Mouse (Mus musculus): ENCODE results near the gene Smarce1. TPM values are rescaled to one million over a fixed set of nuclear protein-coding genes. Genes with fewer than 3 reads are reported as not detected.

Gene Smarce1
- polyA plus RNA-seq, 1 experiment from 2014 or later, result 387 TPM

DNA sequence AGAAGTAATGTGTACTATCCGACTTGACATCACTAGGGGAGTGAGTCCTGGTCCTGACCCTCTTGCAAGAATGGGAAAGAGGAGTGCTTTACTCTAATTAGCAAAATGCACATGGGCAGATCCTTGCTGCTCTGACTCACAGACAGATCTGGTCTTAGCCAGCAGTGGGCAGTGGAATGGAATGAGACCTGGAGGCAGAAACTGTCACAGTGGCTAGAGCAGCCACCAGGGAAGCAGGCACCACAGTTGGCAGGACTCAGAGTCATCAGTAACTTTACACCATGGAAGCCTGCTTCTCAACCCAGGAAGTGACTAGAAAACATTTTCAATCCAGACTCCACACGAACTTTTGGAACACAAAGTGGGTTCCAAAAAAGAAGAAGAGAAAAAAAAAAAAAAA is 9.0 kb downstream of the Smarce1 start:
- Histone ChIP-seq H3K4me1 (no peaks in the 10 kb centered on the region), H3K9me3 (no peaks in the 10 kb centered on the region), H3K27ac (replicated peaks) (no peak overlapping the region), H3K27me3 (replicated peaks; ENCODE audit: low read depth, poor library complexity, severe bottlenecking) (no peaks in the 10 kb centered on the region), H3K4me3 (no peak overlapping the region), H3K36me3 (replicated peaks) (peaks cover 98% of the 10 kb centered on the region)
- no peak for DNase-seq (ENCODE audit: low spot score)
- 69% methylated on average over 2 of the region's 2 CpGs for WGBS

DNA sequence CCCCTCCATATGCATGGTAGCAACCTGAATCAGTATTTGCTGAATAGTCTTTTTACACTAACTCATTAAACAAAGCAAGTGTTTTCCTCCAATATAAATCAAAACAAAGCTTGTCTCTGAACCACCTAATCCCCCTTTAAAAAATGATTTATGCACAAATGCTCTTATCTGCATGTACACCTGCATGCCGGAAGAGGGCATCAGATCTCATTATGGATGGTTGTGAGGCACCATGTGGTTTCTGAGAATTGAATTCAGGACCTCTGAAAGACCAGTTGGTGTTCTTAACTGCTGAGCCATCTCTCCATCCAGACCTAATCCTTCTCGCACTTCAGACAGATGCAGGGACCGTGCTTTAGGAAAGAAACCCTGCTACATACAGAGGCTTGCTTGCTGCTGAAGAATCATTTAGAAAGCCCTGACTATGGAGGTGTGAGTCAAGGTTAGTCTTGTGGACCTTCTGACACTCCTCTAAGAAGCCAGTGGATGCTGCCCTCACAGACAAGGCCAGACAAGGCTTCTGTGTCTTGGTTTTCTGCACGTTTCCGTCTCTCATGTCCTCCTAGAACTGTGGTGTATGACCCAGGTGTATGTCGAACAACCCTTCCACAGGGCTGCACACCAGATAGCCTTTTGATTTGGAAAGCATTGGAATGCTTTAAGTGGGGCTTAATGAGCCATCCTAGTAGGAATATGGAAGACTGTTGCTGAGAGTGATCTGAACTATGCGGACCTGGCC is 13.4 kb downstream of the Smarce1 start:
- Histone ChIP-seq H3K9me3 (no peaks in the 10 kb centered on the region), H3K27ac (replicated peaks) (no peak overlapping the region), H3K4me3 (no peak overlapping the region), H3K36me3 (replicated peaks) (peaks cover 98% of the 10 kb centered on the region), H3K27me3 (replicated peaks; ENCODE audit: low read depth, poor library complexity, severe bottlenecking) (no peaks in the 10 kb centered on the region), H3K4me1 (no peaks in the 10 kb centered on the region)
- WGBS, result 95% methylated on average over 7 of the region's 7 CpGs
- DNase-seq (ENCODE audit: low spot score), result no peak

DNA sequence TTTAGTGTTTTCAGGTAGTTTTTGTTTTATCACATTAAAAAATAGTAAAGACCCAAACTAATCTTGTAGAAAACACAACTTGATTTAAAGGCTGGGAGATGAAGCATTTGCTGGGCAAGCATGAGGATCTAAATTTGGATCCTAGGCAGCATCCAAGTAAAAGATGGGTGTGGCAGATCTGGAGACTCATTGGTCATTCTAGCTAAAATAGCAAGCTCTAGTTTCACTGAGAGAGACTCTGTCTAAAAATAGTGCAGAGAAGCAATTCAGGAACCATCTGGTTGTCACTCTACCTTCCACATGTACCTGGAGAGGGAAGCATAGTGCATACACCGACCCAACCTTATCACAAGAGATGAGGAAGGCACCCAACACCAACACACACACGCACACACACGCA is 14.6 kb downstream of the Smarce1 start:
- no peaks in the 10 kb centered on the region for H3K4me1 ChIP-seq
- no peak overlapping the region for H3K4me3 ChIP-seq
- no peak overlapping the region for H3K27ac ChIP-seq (replicated peaks)
- 95% methylated on average over 3 of the region's 3 CpGs for WGBS
- peaks cover 100% of the 10 kb centered on the region for H3K36me3 ChIP-seq (replicated peaks)
- DNase-seq (ENCODE audit: low spot score), result no peak
- no peaks in the 10 kb centered on the region for H3K9me3 ChIP-seq
- H3K27me3 ChIP-seq (replicated peaks; ENCODE audit: low read depth, poor library complexity, severe bottlenecking), result no peaks in the 10 kb centered on the region

DNA sequence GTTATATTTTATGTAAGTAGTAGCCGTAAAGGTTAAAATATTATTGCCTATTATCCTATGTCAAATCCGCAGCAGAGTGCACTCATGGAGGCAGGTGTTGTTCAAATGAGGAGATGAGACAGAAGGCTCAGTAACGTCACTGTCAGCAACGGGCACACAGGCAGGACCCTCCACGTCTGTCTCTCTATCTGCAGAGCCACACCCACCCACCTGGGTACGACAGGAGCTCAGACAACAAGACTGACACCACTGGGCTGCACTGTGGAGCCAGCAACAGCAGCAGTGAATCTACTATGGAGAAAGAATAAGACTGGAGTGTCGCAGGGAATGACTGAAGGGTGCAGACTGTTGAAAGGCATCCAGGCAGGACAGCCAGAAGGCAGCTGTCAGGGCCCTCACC is 18.1 kb downstream of the Smarce1 start:
- Histone ChIP-seq H3K9me3 (no peaks in the 10 kb centered on the region), H3K36me3 (replicated peaks) (peaks cover 98% of the 10 kb centered on the region), H3K27ac (replicated peaks) (no peak overlapping the region), H3K4me3 (no peak overlapping the region), H3K27me3 (replicated peaks; ENCODE audit: low read depth, poor library complexity, severe bottlenecking) (no peaks in the 10 kb centered on the region), H3K4me1 (no peaks in the 10 kb centered on the region)
- WGBS, result 89% methylated on average over 7 of the region's 7 CpGs
- no peak for DNase-seq (ENCODE audit: low spot score)

DNA sequence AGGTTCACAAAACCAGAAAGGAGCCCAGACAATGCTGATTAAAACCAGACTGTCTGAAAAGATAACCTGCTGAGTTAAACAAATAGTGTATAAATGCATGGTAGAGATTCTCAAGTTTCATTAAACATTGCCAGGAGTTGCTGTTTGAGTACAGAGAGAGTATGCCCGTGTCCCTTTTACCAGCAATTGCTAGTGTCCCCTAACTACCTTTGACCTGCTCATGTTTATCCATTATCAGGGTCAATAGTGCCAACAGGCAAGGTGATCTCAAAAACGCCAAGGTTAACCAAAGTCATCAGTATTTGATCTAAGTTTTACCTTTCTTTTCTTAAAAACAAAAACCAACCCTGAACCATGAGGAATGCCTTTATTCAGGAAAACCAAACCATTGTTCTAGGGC is 18.9 kb downstream of the Smarce1 start:
- DNase-seq (ENCODE audit: low spot score), result no peak
- no peaks in the 10 kb centered on the region for H3K4me1 ChIP-seq
- no peaks in the 10 kb centered on the region for H3K27me3 ChIP-seq (replicated peaks; ENCODE audit: low read depth, poor library complexity, severe bottlenecking)
- H3K9me3 ChIP-seq, result no peaks in the 10 kb centered on the region
- H3K27ac ChIP-seq (replicated peaks), result no peak overlapping the region
- H3K4me3 ChIP-seq, result no peak overlapping the region
- peaks cover 95% of the 10 kb centered on the region for H3K36me3 ChIP-seq (replicated peaks)
- WGBS, result 70% methylated on average over 2 of the region's 2 CpGs

DNA sequence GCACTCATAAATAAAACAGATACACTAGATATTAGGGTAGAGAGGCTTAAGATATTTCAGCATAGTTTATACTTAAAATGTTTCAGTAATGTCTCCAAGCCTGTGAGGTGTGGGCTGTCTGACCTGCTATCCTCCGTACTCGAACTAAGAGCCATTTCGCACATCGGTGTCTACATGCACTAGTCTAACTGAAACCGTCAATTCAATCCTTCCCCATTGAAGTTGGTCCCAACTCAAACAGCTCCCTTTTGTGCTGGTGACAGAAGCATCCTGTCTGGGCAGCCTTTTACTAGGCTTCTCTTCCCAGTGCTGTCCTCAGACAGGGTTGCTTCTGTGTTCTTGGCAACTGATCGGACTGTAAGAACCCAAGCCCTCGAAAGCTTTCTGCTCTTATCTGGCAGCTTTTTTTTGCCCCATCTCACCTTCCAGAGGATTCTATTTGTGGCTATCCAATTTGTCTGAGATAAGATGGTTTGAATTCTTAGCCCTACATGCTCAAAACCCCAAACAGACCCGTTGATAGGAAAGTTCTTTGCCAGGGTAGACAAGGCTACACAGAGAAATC is 22.6 kb downstream of the Smarce1 start:
- 84% methylated on average over 8 of the region's 8 CpGs for WGBS
- DNase-seq (ENCODE audit: low spot score), result no peak

DNA sequence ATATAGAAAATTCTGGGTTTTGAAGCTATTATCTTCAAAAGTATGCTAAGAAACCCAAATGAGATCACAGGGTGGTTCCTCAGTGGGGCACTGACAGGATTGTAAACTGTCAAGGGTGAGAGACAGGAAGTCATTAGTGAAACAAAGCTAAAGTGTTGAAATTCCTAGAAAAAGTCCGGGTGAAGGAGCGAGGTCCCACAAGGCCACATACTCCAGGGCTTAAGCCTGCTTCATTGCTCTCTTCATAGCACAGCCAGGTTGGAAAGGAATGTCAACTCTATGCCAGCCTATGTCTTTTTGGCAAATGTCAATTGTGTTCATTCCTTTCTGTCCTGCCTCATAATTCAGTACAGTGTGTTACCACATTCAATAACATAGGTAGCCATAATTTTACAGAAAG is 23.4 kb downstream of the Smarce1 start:
- no peaks in the 10 kb centered on the region for H3K4me1 ChIP-seq
- no peak overlapping the region for H3K27ac ChIP-seq (replicated peaks)
- 33% methylated on average over 2 of the region's 2 CpGs for WGBS
- no peak overlapping the region for H3K4me3 ChIP-seq
- H3K27me3 ChIP-seq (replicated peaks; ENCODE audit: low read depth, poor library complexity, severe bottlenecking), result no peaks in the 10 kb centered on the region
- H3K9me3 ChIP-seq, result no peaks in the 10 kb centered on the region
- no peak for DNase-seq (ENCODE audit: low spot score)
- peaks cover 50% of the 10 kb centered on the region for H3K36me3 ChIP-seq (replicated peaks)

More for the DNA sequence above, 22.6 kb downstream of the Smarce1 start:
- H3K27ac ChIP-seq (replicated peaks), result no peak overlapping the region
- no peaks in the 10 kb centered on the region for H3K27me3 ChIP-seq (replicated peaks; ENCODE audit: low read depth, poor library complexity, severe bottlenecking)
- no peaks in the 10 kb centered on the region for H3K9me3 ChIP-seq
- H3K4me1 ChIP-seq, result no peaks in the 10 kb centered on the region
- H3K36me3 ChIP-seq (replicated peaks), result peaks cover 57% of the 10 kb centered on the region
- H3K4me3 ChIP-seq, result no peak overlapping the region

DNA sequence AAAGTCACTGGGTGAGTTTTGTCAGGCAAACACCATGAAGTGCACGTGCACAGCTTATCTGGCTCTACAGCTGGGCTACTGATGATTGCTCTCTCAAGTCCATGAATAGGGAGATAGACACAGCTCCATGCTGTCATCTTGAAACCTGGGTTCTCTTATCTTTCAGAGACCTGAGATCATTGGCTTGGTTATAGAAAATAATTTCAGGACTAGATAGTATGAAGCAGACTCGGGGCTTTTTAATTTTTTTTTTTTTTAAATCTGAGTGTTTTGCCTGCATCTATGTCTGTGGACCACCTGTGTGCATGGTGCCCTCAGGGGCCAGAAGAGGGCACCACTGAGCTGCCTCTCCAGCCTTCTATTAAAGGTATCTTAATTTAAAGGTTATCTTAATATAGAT is 23.9 kb downstream of the Smarce1 start:
- H3K9me3 ChIP-seq, result no peaks in the 10 kb centered on the region
- WGBS, result 36% methylated on average over 2 of the region's 2 CpGs
- no peak for DNase-seq (ENCODE audit: low spot score)
- no peaks in the 10 kb centered on the region for H3K27me3 ChIP-seq (replicated peaks; ENCODE audit: low read depth, poor library complexity, severe bottlenecking)
- H3K27ac ChIP-seq (replicated peaks), result no peak overlapping the region
- H3K36me3 ChIP-seq (replicated peaks), result peaks cover 45% of the 10 kb centered on the region
- no peaks in the 10 kb centered on the region for H3K4me1 ChIP-seq
- H3K4me3 ChIP-seq, result no peak overlapping the region

DNA sequence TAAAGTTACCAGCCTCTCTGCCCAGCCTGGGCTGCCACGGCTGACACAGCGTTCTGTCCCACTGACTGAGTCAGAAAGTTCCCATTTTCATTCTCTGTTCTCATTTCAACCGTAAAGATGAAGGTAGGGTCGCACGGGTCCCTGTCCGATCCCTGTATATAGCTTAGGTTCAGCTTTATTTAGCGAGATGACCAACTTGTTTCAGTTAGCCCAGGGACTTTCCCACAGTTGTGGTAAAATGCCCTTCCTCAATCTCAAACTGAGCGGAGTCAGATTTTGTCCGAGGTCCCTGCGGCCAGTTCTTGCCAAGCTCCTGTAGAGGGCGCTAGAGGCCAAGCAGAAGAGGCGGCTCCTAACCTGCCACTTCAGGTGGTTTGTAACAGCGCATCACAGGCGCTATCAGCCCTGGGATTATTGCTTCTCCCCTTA is 41.6 kb downstream of the Smarce1 start:
- H3K27me3 ChIP-seq (replicated peaks; ENCODE audit: low read depth, poor library complexity, severe bottlenecking), result peaks cover 14% of the 10 kb centered on the region
- peak; percentile 69 for DNase-seq (ENCODE audit: low spot score)

DNA sequence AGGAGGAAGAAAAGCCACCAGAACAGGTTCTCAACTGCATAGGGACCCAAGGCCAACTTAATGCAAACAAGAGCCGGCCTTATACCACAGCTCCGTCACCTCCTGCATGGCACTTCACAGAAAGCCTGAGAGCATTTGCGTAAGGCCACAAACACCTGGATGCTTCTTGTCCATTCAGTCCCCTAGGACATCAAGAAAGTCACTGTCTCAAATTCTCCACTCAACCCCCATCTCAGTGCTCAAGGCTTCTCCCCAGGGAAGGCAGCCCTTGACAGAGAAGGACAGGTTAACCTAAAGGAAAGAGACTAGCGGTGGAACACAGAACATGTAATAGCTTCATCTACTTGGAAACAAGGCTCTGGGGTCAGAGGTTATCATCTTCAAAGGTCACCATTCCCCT is 43.5 kb downstream of the Smarce1 start:
- Histone ChIP-seq H3K4me1 (no peaks in the 10 kb centered on the region), H3K27me3 (replicated peaks; ENCODE audit: low read depth, poor library complexity, severe bottlenecking) (peaks cover 14% of the 10 kb centered on the region), H3K36me3 (replicated peaks) (no peaks in the 10 kb centered on the region), H3K27ac (replicated peaks) (no peak overlapping the region), H3K4me3 (no peak overlapping the region), H3K9me3 (no peaks in the 10 kb centered on the region)
- DNase-seq (ENCODE audit: low spot score), result no peak
- WGBS, result 89% methylated on average over 4 of the region's 4 CpGs

More for the DNA sequence above, 41.6 kb downstream of the Smarce1 start:
- H3K4me1 ChIP-seq, result no peaks in the 10 kb centered on the region
- WGBS, result 23% methylated on average over 14 of the region's 14 CpGs
- no peaks in the 10 kb centered on the region for H3K36me3 ChIP-seq (replicated peaks)
- no peak overlapping the region for H3K4me3 ChIP-seq
- no peaks in the 10 kb centered on the region for H3K9me3 ChIP-seq
- H3K27ac ChIP-seq (replicated peaks), result no peak overlapping the region

DNA sequence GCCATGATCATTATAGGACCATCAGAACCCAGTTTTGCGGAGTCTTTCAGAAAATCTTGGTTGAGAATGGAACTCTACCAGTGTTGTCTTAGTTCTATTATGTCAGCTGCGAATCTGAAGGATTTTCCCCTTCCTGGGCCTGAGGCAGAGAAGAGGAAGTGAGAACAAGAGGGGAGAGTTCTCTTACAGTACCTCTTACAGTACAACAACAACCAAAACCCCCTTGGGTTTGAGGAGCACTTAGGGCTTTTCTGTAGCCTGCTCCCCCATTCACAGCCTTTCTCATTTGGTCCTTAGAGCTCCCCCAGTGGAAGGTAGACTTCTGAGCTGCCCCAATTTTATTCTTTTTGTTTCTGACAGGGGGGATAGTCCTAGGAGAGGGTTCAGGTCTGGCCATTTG is 44.0 kb downstream of the Smarce1 start:
- DNase-seq (ENCODE audit: low spot score), result no peak
- H3K27me3 ChIP-seq (replicated peaks; ENCODE audit: low read depth, poor library complexity, severe bottlenecking), result peaks cover 14% of the 10 kb centered on the region
- H3K36me3 ChIP-seq (replicated peaks), result no peaks in the 10 kb centered on the region
- H3K27ac ChIP-seq (replicated peaks), result no peak overlapping the region
- H3K4me3 ChIP-seq, result no peak overlapping the region
- H3K9me3 ChIP-seq, result no peaks in the 10 kb centered on the region
- no peaks in the 10 kb centered on the region for H3K4me1 ChIP-seq
- WGBS, result 77% methylated on average over 2 of the region's 2 CpGs

DNA sequence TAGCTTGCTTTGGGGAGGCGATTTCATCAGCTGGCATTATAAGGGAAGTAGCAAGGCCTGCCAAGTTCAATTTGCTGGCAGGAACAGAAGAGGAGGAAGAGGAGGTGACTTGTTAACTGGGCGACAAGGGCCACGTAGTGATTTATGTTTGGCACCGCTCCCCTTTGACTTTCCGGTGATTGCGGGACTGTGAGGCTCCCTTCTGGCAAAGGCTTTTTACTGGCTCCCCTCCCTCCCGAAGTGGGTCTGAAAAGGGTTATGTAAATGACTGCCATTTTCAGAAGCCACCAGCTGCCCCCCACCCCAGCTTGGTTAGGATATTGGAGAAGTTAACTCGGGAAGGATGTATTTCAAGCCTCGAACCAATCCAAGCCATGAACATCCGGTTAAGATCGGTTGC is 48.2 kb downstream of the Smarce1 start:
- WGBS, result 86% methylated on average over 11 of the region's 11 CpGs
- Histone ChIP-seq H3K4me3 (no peak overlapping the region), H3K9me3 (no peaks in the 10 kb centered on the region), H3K36me3 (replicated peaks) (no peaks in the 10 kb centered on the region), H3K27me3 (replicated peaks; ENCODE audit: low read depth, poor library complexity, severe bottlenecking) (peaks cover under 1% of the 10 kb centered on the region; the same call in 1 of the 2 replicates), H3K4me1 (no peaks in the 10 kb centered on the region), H3K27ac (replicated peaks) (no peak overlapping the region)
- DNase-seq (ENCODE audit: low spot score), result no peak

DNA sequence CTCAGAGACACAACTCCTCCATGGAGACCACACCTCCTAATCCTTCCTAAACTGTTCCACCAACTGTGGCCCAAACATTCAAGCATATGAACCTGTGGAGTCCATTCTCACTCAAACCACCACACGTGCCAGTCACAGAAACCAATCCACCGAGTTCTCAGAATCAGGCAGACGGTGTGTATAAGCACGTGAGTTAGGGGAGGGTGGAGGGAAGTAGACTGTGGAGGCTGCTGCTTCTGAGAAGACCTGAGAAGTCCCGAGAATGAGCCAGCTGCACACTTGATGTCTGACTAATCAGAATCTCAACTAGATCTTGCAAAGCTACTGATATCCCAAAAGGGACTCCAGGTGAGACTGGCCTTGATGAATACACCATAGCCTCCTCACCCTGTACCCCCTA is 50.7 kb downstream of the Smarce1 start:
- Histone ChIP-seq H3K4me3 (no peak overlapping the region), H3K4me1 (no peaks in the 10 kb centered on the region), H3K27ac (replicated peaks) (no peak overlapping the region), H3K27me3 (replicated peaks; ENCODE audit: low read depth, poor library complexity, severe bottlenecking) (no peaks in the 10 kb centered on the region), H3K36me3 (replicated peaks) (no peaks in the 10 kb centered on the region), H3K9me3 (no peaks in the 10 kb centered on the region)
- 85% methylated on average over 5 of the region's 5 CpGs for WGBS
- no peak for DNase-seq (ENCODE audit: low spot score)

Data from embryonic facial prominence, embryonic 10.5 days (tissue).